Mouse (Mus musculus) monocyte, adult 5-6 weeks (primary cell): ENCODE results near the gene Kmt2d. TPM values are rescaled to one million over a fixed set of nuclear protein-coding genes. Genes with fewer than 3 reads are reported as not detected.
A peak's percentile ranks its signal among the peaks of the same experiment; 100 is the strongest.
"Not testable (repeated sequence)": the region's sequence is repeated elsewhere in the genome, so short reads cannot be mapped to it uniquely, and the experiment has no call there.

Experiments
- ATAC-seq: fragments of 153-309, 156-312 bp; replicated peaks from 2 replicates; pipeline ENCODE4 v1.8.0; 2017; ENCODE audit warnings: mild to moderate bottlenecking; ENCODE audit not compliant: low TSS enrichment, insufficient number of reproducible peaks, severe bottlenecking, poor library complexity, low FRiP score
- total RNA-seq: library from RNA; stranded (forward); fragments of 200-1000, 200-491, 200-594 nt; gene quantifications from 3 replicates; pipeline ENCODE4 v1.2.3, GENCODE M21; 2017

Kmt2d gene
- 39.4 to 138 TPM (median 45.1 TPM) in 3 replicates for total RNA-seq

GRCm38 (mm10) chr15:98871070-98871915, at the start of gene Kmt2d:
Gene Kmt2d (minus strand): TSS chr15:98871204.
- ATAC-seq: no peak

- ATAC-seq: not testable (repeated sequence)
Observed at GRCm38 (mm10) chr15:98918499-98918895, 47.5 kb upstream of the Kmt2d start.

GRCm38 (mm10) chr15:98917538-98918498, 46.8 kb upstream of the Kmt2d start, which contains the start of gene Lmbr1l:
Gene Lmbr1l (minus strand): TSS chr15:98918231.
- ATAC-seq: peak; percentile 99

- ATAC-seq: no peak
Observed at GRCm38 (mm10) chr15:98917091-98917490, 46.1 kb upstream of the Kmt2d start.

- no peak for ATAC-seq
Observed at GRCm38 (mm10) chr15:98916016-98916415, 45.0 kb upstream of the Kmt2d start.

- ATAC-seq: no peak
Observed at GRCm38 (mm10) chr15:98914903-98915302, 43.9 kb upstream of the Kmt2d start.

- ATAC-seq: 0 out of 2 replicates have a peak, but pooled peaks have one; percentile 30
Observed at GRCm38 (mm10) chr15:98904692-98905091, 33.7 kb upstream of the Kmt2d start.

- no peak for ATAC-seq
Observed at GRCm38 (mm10) chr15:98902600-98902999, 31.6 kb upstream of the Kmt2d start.

GRCm38 (mm10) chr15:98901530-98901929, 30.5 kb upstream of the Kmt2d start:
- ATAC-seq: no peak

- no peak for ATAC-seq
Observed at GRCm38 (mm10) chr15:98897928-98898800, 27.2 kb upstream of the Kmt2d start, which contains the start of gene Dhh. Gene Dhh (minus strand): TSS chr15:98898540.

- ATAC-seq: no peak
Observed at GRCm38 (mm10) chr15:98897495-98897894, 26.5 kb upstream of the Kmt2d start.

GRCm38 (mm10) chr15:98895635-98896589, 24.9 kb upstream of the Kmt2d start:
- ATAC-seq: no peak

GRCm38 (mm10) chr15:98894746-98895634, 24.0 kb upstream of the Kmt2d start:
- ATAC-seq: no peak

- ATAC-seq: no peak
Observed at GRCm38 (mm10) chr15:98893940-98894745, 23.1 kb upstream of the Kmt2d start, which contains the start of gene Rhebl1. Gene Rhebl1 (minus strand): TSS chr15:98894540.

GRCm38 (mm10) chr15:98893036-98893435, 22.0 kb upstream of the Kmt2d start:
- no peak for ATAC-seq
